Mouse (Mus musculus) intestine, embryonic 14.5 days (tissue): ENCODE results near the gene Serpine2. TPM values are rescaled to one million over a fixed set of nuclear protein-coding genes. Genes with fewer than 3 reads are reported as not detected.

Experiments used
- ATAC-seq: fragments of 200-750 bp; cut with Nextera tagmentation; replicated peaks from 2 replicates; pipeline ENCODE4 v1.8.0; 2017; ENCODE audit warnings: low read depth, moderate number of reproducible peaks, moderate TSS enrichment, moderate library complexity; ENCODE audit not compliant: low FRiP score, low TSS enrichment
- DNase-seq: peaks from one replicate; pipeline ENCODE4 v3.0.0-alpha.2; 2018; ENCODE audit warnings: low spot score
- H3K27ac ChIP-seq: fragments of 300-500 bp; sonication (generic); 2 replicates; pipeline ENCODE4 v1.5.1; 2014; ENCODE audit warnings: low read depth, mild to moderate bottlenecking, control low read depth
- H3K27me3 ChIP-seq: fragments of 300-500 bp; sonication (generic); replicated peaks from 2 replicates; pipeline ENCODE4 v1.6.1; 2014; ENCODE audit warnings: low read length, control low read depth; ENCODE audit not compliant: control insufficient read depth, insufficient read depth
- H3K36me3 ChIP-seq: fragments of 300-500 bp; sonication (generic); 2 replicates; pipeline ENCODE4 v1.6.1; 2014; ENCODE audit warnings: low read length, control low read depth; ENCODE audit not compliant: control insufficient read depth, insufficient read depth
- H3K4me1 ChIP-seq: fragments of 300-500 bp; sonication (generic); replicated peaks from 2 replicates; pipeline ENCODE4 v1.6.1; 2014; ENCODE audit warnings: low read length, control low read depth, mixed read lengths; ENCODE audit not compliant: control insufficient read depth, insufficient read depth
- H3K4me2 ChIP-seq: fragments of 300-500 bp; sonication (generic); 2 replicates; pipeline ENCODE4 v1.6.1; 2014; ENCODE audit warnings: low read length
- H3K4me3 ChIP-seq: fragments of 300-500 bp; sonication (generic); 2 replicates; pipeline ENCODE4 v1.5.1; 2014; ENCODE audit warnings: low read depth, low read length, control low read depth, mixed read lengths
- H3K9ac ChIP-seq: fragments of 300-500 bp; sonication (generic); 2 replicates; pipeline ENCODE4 v1.6.1; 2014; ENCODE audit warnings: mild to moderate bottlenecking, low read length
- H3K9me3 ChIP-seq: fragments of 300-500 bp; sonication (generic); 2 replicates; pipeline ENCODE4 v1.6.1; 2016; ENCODE audit warnings: low read length, control low read depth; ENCODE audit not compliant: control insufficient read depth
- WGBS: fragments of 180-500 bp; shearing (Covaris S2); extraction: QIAGEN DNeasy Blood & Tissue Kit; methylation state at CpG from one replicate; pipeline ENCODE4 v1.1.7; 2014; 5-methylcytosine and 5-hydroxymethylcytosine counted together
- polyA plus RNA-seq: library from polyadenylated mRNA; unstranded; fragments of >200 nt; fragmentation: Nextera tagmentation; extraction: Ambion mirVana; gene quantifications from 2 replicates; pipeline ENCODE4 v1.2.1, GENCODE M21; 2014

Gene Serpine2
- polyA plus RNA-seq, 1 experiment from 2014 or later, result 112 TPM

- Histone ChIP-seq H3K9ac (peak overlapping the region; percentile 78), H3K4me2 (peak overlapping the region; percentile 96), H3K27ac (no peak overlapping the region), H3K27me3 (no peaks in the 10 kb centered on the region), H3K36me3 (no peaks in the 10 kb centered on the region), H3K4me3 (peak overlapping the region; percentile 68), H3K9me3 (no peaks in the 10 kb centered on the region), H3K4me1 (peaks cover 34% of the 10 kb centered on the region)
- DNase-seq (no peak), ATAC-seq (peak; percentile 12)
- WGBS, result 16% methylated on average over 4 of the region's 4 CpGs
These were observed 2.0 kb downstream of the Serpine2 start for GRCm38 (mm10) chr1:79859026-79859425.

- peak overlapping the region; percentile 68 for H3K4me3 ChIP-seq
- peak; percentile 83 for DNase-seq
- H3K9ac ChIP-seq, result peak overlapping the region; percentile 78
- H3K36me3 ChIP-seq, result no peaks in the 10 kb centered on the region
- peak overlapping the region; percentile 96 for H3K4me2 ChIP-seq
- ATAC-seq, result peak; percentile 67
- peaks cover 34% of the 10 kb centered on the region for H3K4me1 ChIP-seq
- no peaks in the 10 kb centered on the region for H3K27me3 ChIP-seq
- no peak overlapping the region for H3K27ac ChIP-seq
- H3K9me3 ChIP-seq, result no peaks in the 10 kb centered on the region
- 1% methylated on average over 65 of the region's 76 CpGs for WGBS
These were observed 2.5 kb downstream of the Serpine2 start for GRCm38 (mm10) chr1:79858389-79858994.

GRCm38 (mm10) chr1:79857681-79858388 is 3.1 kb downstream of the Serpine2 start:
- WGBS, result 3% methylated on average over 32 of the region's 32 CpGs
- Histone ChIP-seq H3K27ac (no peak overlapping the region), H3K36me3 (no peaks in the 10 kb centered on the region), H3K9me3 (no peaks in the 10 kb centered on the region), H3K9ac (peak overlapping the region; percentile 78), H3K4me2 (peak overlapping the region; percentile 96), H3K4me1 (peaks cover 34% of the 10 kb centered on the region), H3K4me3 (peak overlapping the region; percentile 68), H3K27me3 (no peaks in the 10 kb centered on the region)
- ATAC-seq, result peak; percentile 32; the same call in 1 of the 2 replicates
- DNase-seq, result no peak

- no peak overlapping the region for H3K4me3 ChIP-seq
- H3K4me1 ChIP-seq, result peaks cover 29% of the 10 kb centered on the region
- 64% methylated on average over 4 of the region's 4 CpGs for WGBS
- ATAC-seq (no peak), DNase-seq (no peak)
- H3K9ac ChIP-seq, result no peak overlapping the region
- H3K27me3 ChIP-seq, result no peaks in the 10 kb centered on the region
- H3K27ac ChIP-seq, result no peak overlapping the region
- no peaks in the 10 kb centered on the region for H3K9me3 ChIP-seq
- no peaks in the 10 kb centered on the region for H3K36me3 ChIP-seq
- no peak overlapping the region for H3K4me2 ChIP-seq
These were observed 4.2 kb downstream of the Serpine2 start for GRCm38 (mm10) chr1:79856756-79857155.

- H3K4me2 ChIP-seq, result no peak overlapping the region
- H3K27me3 ChIP-seq, result no peaks in the 10 kb centered on the region
- H3K4me1 ChIP-seq, result 0 out of 2 replicates have a peak, but pooled peaks cover 5% of the 10 kb centered on the region
- no peak for ATAC-seq
- no peak overlapping the region for H3K4me3 ChIP-seq
- no peaks in the 10 kb centered on the region for H3K36me3 ChIP-seq
- WGBS, result 92% methylated on average over 3 of the region's 3 CpGs
- H3K9me3 ChIP-seq, result no peaks in the 10 kb centered on the region
- H3K9ac ChIP-seq, result no peak overlapping the region
- DNase-seq, result no peak
- H3K27ac ChIP-seq, result no peak overlapping the region
These were observed 7.5 kb downstream of the Serpine2 start for GRCm38 (mm10) chr1:79853527-79853926.

- no peak for ATAC-seq
- 69% methylated on average over 10 of the region's 10 CpGs for WGBS
- H3K9me3 ChIP-seq, result no peaks in the 10 kb centered on the region
These were observed 10.6 kb downstream of the Serpine2 start for GRCm38 (mm10) chr1:79850341-79850740.

GRCm38 (mm10) chr1:79848663-79849062 is 12.3 kb downstream of the Serpine2 start:
- Histone ChIP-seq H3K9ac (no peak overlapping the region), H3K27me3 (no peaks in the 10 kb centered on the region), H3K4me1 (no peaks in the 10 kb centered on the region), H3K9me3 (no peaks in the 10 kb centered on the region), H3K36me3 (no peaks in the 10 kb centered on the region), H3K4me2 (no peak overlapping the region), H3K4me3 (no peak overlapping the region), H3K27ac (no peak overlapping the region)
- no peak for DNase-seq
- ATAC-seq, result no peak
- 79% methylated on average over 3 of the region's 3 CpGs for WGBS

More at GRCm38 (mm10) chr1:79850341-79850740, 10.6 kb downstream of the Serpine2 start:
- Histone ChIP-seq H3K36me3 (no peaks in the 10 kb centered on the region), H3K4me3 (no peak overlapping the region), H3K27me3 (no peaks in the 10 kb centered on the region), H3K4me1 (no peaks in the 10 kb centered on the region), H3K9ac (no peak overlapping the region), H3K27ac (no peak overlapping the region), H3K4me2 (no peak overlapping the region)
- DNase-seq, result no peak

GRCm38 (mm10) chr1:79846891-79847290 is 14.1 kb downstream of the Serpine2 start:
- DNase-seq (no peak), ATAC-seq (no peak)
- Histone ChIP-seq H3K4me2 (no peak overlapping the region), H3K9ac (no peak overlapping the region), H3K4me3 (no peak overlapping the region), H3K4me1 (no peaks in the 10 kb centered on the region), H3K27me3 (no peaks in the 10 kb centered on the region), H3K27ac (no peak overlapping the region), H3K36me3 (no peaks in the 10 kb centered on the region), H3K9me3 (no peaks in the 10 kb centered on the region)
- WGBS, result 89% methylated on average over 2 of the region's 2 CpGs
